Mouse (Mus musculus) embryonic facial prominence, embryonic 13.5 days (tissue): Measurements from ENCODE around the gene Tardbp. TPM values are rescaled to one million over a fixed set of nuclear protein-coding genes. Genes with fewer than 3 reads are reported as not detected.

Experiments used
- ATAC-seq: fragments of 200-750 bp; cut with Nextera tagmentation; 2 replicates; pipeline ENCODE4 v1.8.0; 2017; ENCODE audit warnings: low read depth; ENCODE audit not compliant: insufficient number of reproducible peaks, insufficient read depth, low FRiP score, low TSS enrichment
- H3K27ac ChIP-seq: fragments of 300-500 bp; sonication (generic); 2 replicates; pipeline ENCODE4 v1.5.1; 2015; ENCODE audit warnings: moderate library complexity, mild to moderate bottlenecking, inconsistent platforms
- H3K27me3 ChIP-seq: fragments of 300-500 bp; sonication (generic); 2 replicates; pipeline ENCODE4 v1.6.1; 2015; ENCODE audit warnings: mild to moderate bottlenecking, inconsistent platforms
- H3K36me3 ChIP-seq: fragments of 300-500 bp; sonication (generic); 2 replicates; pipeline ENCODE4 v1.6.1; 2015; ENCODE audit warnings: mild to moderate bottlenecking, inconsistent platforms
- H3K4me1 ChIP-seq: fragments of 300-500 bp; sonication (generic); 2 replicates; pipeline ENCODE4 v1.6.1; 2015; ENCODE audit warnings: inconsistent platforms
- H3K4me2 ChIP-seq: fragments of 300-500 bp; sonication (generic); 2 replicates; pipeline ENCODE4 v1.6.1; 2015; ENCODE audit warnings: moderate library complexity, mild to moderate bottlenecking, inconsistent platforms
- H3K4me3 ChIP-seq: fragments of 300-500 bp; sonication (generic); 2 replicates; pipeline ENCODE4 v1.5.1; 2015; ENCODE audit warnings: mild to moderate bottlenecking, inconsistent platforms
- H3K9ac ChIP-seq: fragments of 300-500 bp; sonication (generic); 2 replicates; pipeline ENCODE4 v1.6.1; 2015; ENCODE audit warnings: mild to moderate bottlenecking, inconsistent platforms
- H3K9me3 ChIP-seq: fragments of 300-500 bp; sonication (generic); 2 replicates; pipeline ENCODE4 v1.6.1; 2016; ENCODE audit warnings: inconsistent platforms
- WGBS: fragments of 180-500 bp; shearing (Covaris S2); methylation state at CpG from one replicate; pipeline ENCODE4 v1.1.7; 2015; ENCODE audit warnings: mixed read lengths; 5-methylcytosine and 5-hydroxymethylcytosine counted together
- polyA plus RNA-seq: library from polyadenylated mRNA; unstranded; fragments of >200 nt; fragmentation: Nextera tagmentation; extraction: Ambion mirVana; gene quantifications from 2 replicates; pipeline ENCODE4 v1.2.1, GENCODE M21; 2015

The Tardbp gene
- polyA plus RNA-seq, 1 experiment from 2014 or later, result 371 TPM

GRCm38 (mm10) chr4:148656691-148657258, 30.0 kb upstream of the Tardbp start:
- H3K9me3 ChIP-seq, result no peaks in the 10 kb centered on the region
- 46% methylated on average over 15 of the region's 15 CpGs for WGBS

DNA sequence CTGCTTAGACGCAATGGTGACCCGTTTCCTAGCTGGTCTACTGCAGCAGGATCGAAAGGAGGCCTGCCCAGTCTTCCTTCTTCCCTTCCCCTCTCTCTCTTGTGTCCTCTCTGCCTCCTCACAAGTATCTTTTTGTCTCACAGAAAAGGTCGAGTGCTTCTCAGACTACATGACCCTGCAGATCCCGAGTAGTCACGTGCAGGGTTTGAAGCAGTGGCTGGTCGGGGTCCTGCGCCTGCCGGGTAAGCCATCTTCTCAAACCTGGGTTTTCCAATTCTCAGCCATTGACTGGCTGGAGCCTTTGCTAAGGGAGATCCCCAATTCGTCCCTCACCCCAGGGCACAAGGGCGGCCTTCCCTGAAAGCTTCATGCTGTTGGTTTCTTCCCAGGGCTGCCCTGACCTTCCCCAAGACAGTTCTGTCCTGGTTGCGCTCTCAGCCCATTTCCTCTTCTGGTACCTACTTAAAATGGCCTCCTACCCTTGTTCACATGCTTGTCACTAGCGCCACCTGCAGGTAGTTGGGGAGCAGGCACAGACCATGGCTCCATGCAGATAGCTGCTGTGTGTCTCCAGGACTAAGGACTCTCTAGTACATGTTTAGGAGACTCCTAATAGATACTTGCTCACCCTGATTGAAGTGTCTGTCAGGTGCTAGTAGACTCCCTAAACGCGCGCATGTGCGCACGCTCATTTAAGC, 28.0 kb upstream of the Tardbp start:
- Histone ChIP-seq H3K4me3 (no peak overlapping the region), H3K9me3 (no peaks in the 10 kb centered on the region), H3K9ac (no peak overlapping the region), H3K27me3 (no peaks in the 10 kb centered on the region), H3K36me3 (no peaks in the 10 kb centered on the region), H3K27ac (no peak overlapping the region), H3K4me2 (no peak overlapping the region), H3K4me1 (no peaks in the 10 kb centered on the region)
- WGBS, result 88% methylated on average over 18 of the region's 18 CpGs
- ATAC-seq, result no peak

More at GRCm38 (mm10) chr4:148656691-148657258, 30.0 kb upstream of the Tardbp start:
- H3K4me2 ChIP-seq, result no peak overlapping the region
- H3K27me3 ChIP-seq, result no peaks in the 10 kb centered on the region
- no peak overlapping the region for H3K27ac ChIP-seq
- peaks cover under 1% of the 10 kb centered on the region; the same call in 1 of the 2 replicates for H3K4me1 ChIP-seq
- no peak overlapping the region for H3K9ac ChIP-seq
- no peak overlapping the region for H3K4me3 ChIP-seq
- no peak for ATAC-seq
- no peaks in the 10 kb centered on the region for H3K36me3 ChIP-seq

GRCm38 (mm10) chr4:148651045-148651444, 24.2 kb upstream of the Tardbp start:
- Histone ChIP-seq H3K9me3 (no peaks in the 10 kb centered on the region), H3K4me2 (no peak overlapping the region), H3K27me3 (no peaks in the 10 kb centered on the region), H3K27ac (no peak overlapping the region), H3K4me1 (no peaks in the 10 kb centered on the region), H3K4me3 (no peak overlapping the region), H3K36me3 (no peaks in the 10 kb centered on the region), H3K9ac (no peak overlapping the region)
- 79% methylated on average over 9 of the region's 9 CpGs for WGBS
- ATAC-seq, result no peak

- Histone ChIP-seq H3K4me2 (no peak overlapping the region), H3K9ac (no peak overlapping the region), H3K27ac (no peak overlapping the region), H3K4me3 (no peak overlapping the region), H3K4me1 (0 out of 2 replicates have a peak, but pooled peaks cover 1% of the 10 kb centered on the region), H3K9me3 (no peaks in the 10 kb centered on the region), H3K27me3 (no peaks in the 10 kb centered on the region), H3K36me3 (no peaks in the 10 kb centered on the region)
- no peak for ATAC-seq
- WGBS, result 61% methylated on average over 3 of the region's 3 CpGs
These were observed 22.5 kb upstream of the Tardbp start for GRCm38 (mm10) chr4:148649309-148649708.

DNA sequence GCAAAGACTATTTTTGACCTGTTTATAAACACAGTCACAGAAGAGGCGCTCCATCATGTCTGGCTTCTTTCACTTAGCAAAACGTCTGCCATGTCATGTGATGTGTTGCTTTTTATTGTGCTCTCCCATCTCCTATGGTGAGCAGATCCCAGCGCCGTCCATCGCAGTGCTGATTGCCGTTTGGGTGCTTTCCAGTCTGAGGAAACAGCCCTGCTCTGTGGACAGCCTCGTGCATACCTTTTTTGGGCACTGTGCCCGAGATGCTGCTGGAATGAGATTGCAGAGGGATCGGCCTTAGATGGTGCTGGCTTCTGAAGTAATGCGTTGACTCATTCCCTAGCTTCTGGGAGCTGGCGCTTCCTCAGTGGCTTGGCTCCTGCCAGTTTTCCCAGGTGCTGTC, 19.8 kb upstream of the Tardbp start:
- Histone ChIP-seq H3K9me3 (no peaks in the 10 kb centered on the region), H3K27me3 (no peaks in the 10 kb centered on the region), H3K4me2 (no peak overlapping the region), H3K4me1 (0 out of 2 replicates have a peak, but pooled peaks cover 12% of the 10 kb centered on the region), H3K4me3 (no peak overlapping the region), H3K27ac (no peak overlapping the region), H3K9ac (no peak overlapping the region), H3K36me3 (no peaks in the 10 kb centered on the region)
- WGBS, result 70% methylated on average over 11 of the region's 11 CpGs
- ATAC-seq, result no peak

DNA sequence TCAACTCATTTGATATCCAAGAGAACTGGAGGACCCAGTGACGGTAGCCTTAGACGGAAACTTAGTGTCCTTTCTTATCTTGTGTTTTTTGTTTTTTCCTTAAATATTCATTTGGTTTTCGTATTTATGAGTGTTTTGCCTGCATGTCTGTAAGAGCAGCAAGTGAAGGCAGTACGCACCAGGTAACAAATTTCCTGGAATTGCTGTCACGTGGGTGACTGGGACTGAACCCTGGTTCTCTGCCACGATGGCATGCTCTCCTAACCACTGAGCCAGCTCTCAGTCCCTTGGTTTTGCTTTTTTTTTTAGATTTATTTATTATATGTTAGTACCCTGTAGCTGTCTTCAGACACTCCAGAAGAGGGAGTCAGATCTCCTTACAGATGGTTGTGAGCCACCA, 18.1 kb upstream of the Tardbp start:
- H3K4me2 ChIP-seq, result no peak overlapping the region
- no peak for ATAC-seq
- 88% methylated on average over 6 of the region's 6 CpGs for WGBS
- no peaks in the 10 kb centered on the region for H3K27me3 ChIP-seq
- no peaks in the 10 kb centered on the region for H3K36me3 ChIP-seq
- no peak overlapping the region for H3K4me3 ChIP-seq
- no peak overlapping the region for H3K27ac ChIP-seq
- no peak overlapping the region for H3K9ac ChIP-seq
- no peaks in the 10 kb centered on the region for H3K9me3 ChIP-seq
- H3K4me1 ChIP-seq, result 0 out of 2 replicates have a peak, but pooled peaks cover 12% of the 10 kb centered on the region

DNA sequence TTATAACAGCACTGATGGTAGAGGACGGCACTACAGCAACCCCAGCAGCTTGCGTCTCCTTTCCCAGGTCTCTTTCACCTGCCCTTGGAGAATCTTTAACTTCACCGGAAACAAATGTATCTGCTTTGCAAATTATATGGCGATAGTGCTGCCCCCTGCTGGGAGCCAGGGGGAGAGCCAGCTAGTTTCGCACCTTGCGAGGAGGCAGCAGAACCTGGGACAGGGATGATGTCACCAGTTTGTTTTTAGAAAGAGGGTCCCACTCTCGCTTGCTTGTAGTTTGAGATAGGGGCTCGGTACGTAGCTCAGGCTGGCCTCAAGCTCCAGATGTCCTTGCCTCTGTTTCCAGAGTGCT, 17.3 kb upstream of the Tardbp start:
- 6% methylated on average over 9 of the region's 9 CpGs for WGBS
- Histone ChIP-seq H3K4me2 (peak overlapping the region; percentile 45), H3K4me3 (0 out of 2 replicates have a peak overlapping the region, but pooled peaks have one; percentile 13)

GRCm38 (mm10) chr4:148643291-148644156, 16.7 kb upstream of the Tardbp start, which contains the start of gene Gm572:
Gene Gm572 (plus strand): TSS chr4:148643317.
- Histone ChIP-seq H3K27ac (no peak within 1 kb of the TSS), H3K9ac (peak within 1 kb of the TSS; percentile 52), H3K27me3 (no peaks in the 10 kb centered on the region), H3K4me3 (0 out of 2 replicates have a peak within 1 kb of the TSS, but pooled peaks have one; percentile 13), H3K36me3 (no peaks in the 10 kb centered on the region), H3K4me1 (0 out of 2 replicates have a peak, but pooled peaks cover 12% of the 10 kb centered on the region), H3K9me3 (no peaks in the 10 kb centered on the region), H3K4me2 (peak within 1 kb of the TSS; percentile 45)
- peak; percentile 17; the same call in 1 of the 2 replicates for ATAC-seq
- WGBS, result 64% methylated on average over 15 of the region's 15 CpGs

More for the DNA sequence above, 17.3 kb upstream of the Tardbp start:
- ATAC-seq, result no peak
- Histone ChIP-seq H3K27me3 (no peaks in the 10 kb centered on the region), H3K27ac (no peak overlapping the region), H3K9ac (peak overlapping the region; percentile 52), H3K36me3 (no peaks in the 10 kb centered on the region), H3K4me1 (0 out of 2 replicates have a peak, but pooled peaks cover 12% of the 10 kb centered on the region), H3K9me3 (no peaks in the 10 kb centered on the region)

DNA sequence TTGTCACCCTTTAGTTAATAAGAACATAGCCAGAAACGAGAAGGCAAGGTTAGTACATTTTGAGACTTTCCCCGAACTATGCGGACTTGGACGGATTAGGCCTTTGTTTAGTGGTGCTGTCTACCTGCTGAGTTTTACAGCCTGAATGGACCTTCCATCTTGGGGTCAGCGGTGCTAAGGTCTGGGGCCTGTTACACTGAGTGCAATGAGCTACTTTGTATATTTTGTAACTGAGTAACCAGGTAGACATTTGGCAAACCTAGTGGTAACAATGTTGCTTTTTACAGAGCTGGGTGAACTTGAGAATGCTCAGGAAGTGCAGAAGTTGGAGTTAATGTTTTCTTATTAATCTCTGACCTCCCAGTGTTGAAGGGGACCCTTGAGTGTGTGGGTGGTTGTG, 14.3 kb upstream of the Tardbp start:
- H3K4me2 ChIP-seq, result no peak overlapping the region
- no peak overlapping the region for H3K9ac ChIP-seq
- H3K36me3 ChIP-seq, result no peaks in the 10 kb centered on the region
- H3K4me3 ChIP-seq, result no peak overlapping the region
- 0 out of 2 replicates have a peak, but pooled peaks cover 12% of the 10 kb centered on the region for H3K4me1 ChIP-seq
- H3K27me3 ChIP-seq, result no peaks in the 10 kb centered on the region
- ATAC-seq, result no peak
- H3K27ac ChIP-seq, result no peak overlapping the region
- 81% methylated on average over 5 of the region's 5 CpGs for WGBS
- no peaks in the 10 kb centered on the region for H3K9me3 ChIP-seq

GRCm38 (mm10) chr4:148639455-148639854, 12.6 kb upstream of the Tardbp start:
- Histone ChIP-seq H3K27ac (no peak overlapping the region), H3K4me2 (no peak overlapping the region)
- 85% methylated on average over 2 of the region's 2 CpGs for WGBS

GRCm38 (mm10) chr4:148638302-148638701, 11.5 kb upstream of the Tardbp start:
- WGBS, result 43% methylated on average over 9 of the region's 9 CpGs
- no peak overlapping the region for H3K27ac ChIP-seq
- no peaks in the 10 kb centered on the region for H3K9me3 ChIP-seq
- H3K4me2 ChIP-seq, result no peak overlapping the region
- 0 out of 2 replicates have a peak, but pooled peaks cover under 1% of the 10 kb centered on the region for H3K4me1 ChIP-seq
- no peaks in the 10 kb centered on the region for H3K36me3 ChIP-seq
- H3K27me3 ChIP-seq, result no peaks in the 10 kb centered on the region
- no peak for ATAC-seq
- H3K4me3 ChIP-seq, result no peak overlapping the region
- no peak overlapping the region for H3K9ac ChIP-seq

More at GRCm38 (mm10) chr4:148639455-148639854, 12.6 kb upstream of the Tardbp start:
- no peaks in the 10 kb centered on the region for H3K9me3 ChIP-seq
- H3K27me3 ChIP-seq, result no peaks in the 10 kb centered on the region
- no peak overlapping the region for H3K9ac ChIP-seq
- no peaks in the 10 kb centered on the region for H3K36me3 ChIP-seq
- ATAC-seq, result no peak
- no peak overlapping the region for H3K4me3 ChIP-seq
- H3K4me1 ChIP-seq, result 0 out of 2 replicates have a peak, but pooled peaks cover 12% of the 10 kb centered on the region
